Mouse (Mus musculus): ENCODE measurements around the gene Enpp6. TPM values are rescaled to one million over a fixed set of nuclear protein-coding genes. Genes with fewer than 3 reads are reported as not detected.

Gene Enpp6
- polyA plus RNA-seq, 1 experiment: 185 TPM

DNA sequence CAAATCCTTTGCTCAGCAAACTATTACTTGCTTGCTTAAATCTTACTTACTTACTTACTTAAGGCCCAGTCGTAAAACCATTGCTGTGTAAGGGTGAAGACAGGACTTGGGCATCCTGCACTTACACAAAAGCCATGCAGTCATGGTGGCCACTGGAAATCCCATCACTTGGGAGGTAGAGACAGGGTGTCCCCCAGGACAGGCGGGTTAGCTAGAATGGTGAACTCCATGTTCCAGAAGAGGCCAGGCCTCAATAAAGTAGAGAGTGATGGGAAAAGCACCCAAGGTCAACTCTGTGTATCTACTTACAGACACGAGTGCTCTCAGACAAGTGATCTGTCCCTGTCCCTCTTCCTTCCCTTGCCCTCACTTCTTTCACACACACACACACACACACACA, 146.7 kb downstream of the Enpp6 start:
- Histone ChIP-seq H3K4me3 (ENCODE audit: insufficient read depth, low read depth, low read length) (no peak overlapping the region), H3K4me1 (ENCODE audit: control insufficient read depth, insufficient read depth, low read length) (no peaks in the 10 kb centered on the region), H3K27me3 (replicated peaks; ENCODE audit: control insufficient read depth, insufficient read depth, low read length) (no peaks in the 10 kb centered on the region), H3K36me3 (ENCODE audit: control insufficient read depth, insufficient read depth, low read length) (no peaks in the 10 kb centered on the region), H3K27ac (ENCODE audit: insufficient read depth, low read depth, low read length) (no peak overlapping the region)
- no peak for DNase-seq
- TF ChIP-seq CTCF (conservative IDR thresholded peaks at IDR 0.05; ENCODE audit: insufficient read depth, insufficient read length, low read depth, low read length) (no peak), POLR2A (IDR thresholded peaks at IDR 0.05; ENCODE audit: low read depth, low read length) (no peak)
- WGBS: 87% methylated on average over 3 of the region's 3 CpGs

DNA sequence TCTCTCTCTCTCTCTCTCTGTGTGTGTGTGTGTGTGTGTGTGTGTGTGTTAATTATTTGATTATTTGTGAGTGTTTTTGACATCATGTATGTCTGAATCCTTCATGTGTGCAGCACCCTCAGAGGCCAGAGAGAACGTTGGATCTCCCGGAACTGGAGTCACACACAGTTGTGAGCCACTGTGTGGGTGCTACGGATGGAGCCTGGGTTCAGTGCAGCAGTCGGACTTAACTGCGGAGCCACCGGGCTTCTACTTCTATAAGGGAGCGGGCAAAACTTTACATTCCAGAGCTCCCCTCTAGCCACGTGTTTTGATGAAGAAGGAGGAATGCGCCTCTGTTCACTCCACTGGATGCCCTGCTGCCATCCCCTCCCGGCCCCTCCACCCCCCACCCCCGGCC, 148.0 kb downstream of the Enpp6 start:
- no peak for TF ChIP-seq POLR2A (IDR thresholded peaks at IDR 0.05; ENCODE audit: low read depth, low read length)
- no peak for TF ChIP-seq CTCF (conservative IDR thresholded peaks at IDR 0.05; ENCODE audit: insufficient read depth, insufficient read length, low read depth, low read length)
- Histone ChIP-seq H3K36me3 (ENCODE audit: control insufficient read depth, insufficient read depth, low read length) (no peaks in the 10 kb centered on the region), H3K27ac (ENCODE audit: insufficient read depth, low read depth, low read length) (no peak overlapping the region), H3K4me1 (ENCODE audit: control insufficient read depth, insufficient read depth, low read length) (no peaks in the 10 kb centered on the region), H3K27me3 (replicated peaks; ENCODE audit: control insufficient read depth, insufficient read depth, low read length) (no peaks in the 10 kb centered on the region), H3K4me3 (ENCODE audit: insufficient read depth, low read depth, low read length) (no peak overlapping the region)
- no peak for DNase-seq
- 31% methylated on average over 11 of the region's 11 CpGs for WGBS

DNA sequence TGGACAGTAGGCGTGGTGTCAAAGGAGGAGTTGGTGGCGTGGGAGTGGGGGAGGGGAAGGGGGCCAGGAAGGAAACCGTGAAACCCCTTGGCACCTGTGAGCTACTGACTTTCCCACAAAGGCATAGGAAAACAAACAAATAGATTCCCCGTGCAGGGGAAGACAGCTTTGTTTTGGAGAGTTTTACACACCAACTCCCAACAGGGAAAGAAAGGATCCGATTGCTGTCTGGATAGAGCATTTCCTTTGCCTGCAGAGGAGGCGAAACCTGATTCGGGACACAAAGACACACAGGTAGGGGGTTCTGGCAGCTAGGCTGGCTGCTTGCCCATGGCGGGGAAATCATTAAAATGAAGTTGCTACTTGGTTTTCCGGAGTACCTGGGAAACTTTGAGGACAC, 148.9 kb downstream of the Enpp6 start:
- H3K4me3 ChIP-seq (ENCODE audit: insufficient read depth, low read depth, low read length): peak overlapping the region; percentile 22; the same call in 1 of the 2 replicates
- no peaks in the 10 kb centered on the region for H3K36me3 ChIP-seq (ENCODE audit: control insufficient read depth, insufficient read depth, low read length)
- no peaks in the 10 kb centered on the region for H3K27me3 ChIP-seq (replicated peaks; ENCODE audit: control insufficient read depth, insufficient read depth, low read length)
- TF ChIP-seq CTCF (conservative IDR thresholded peaks at IDR 0.05; ENCODE audit: insufficient read depth, insufficient read length, low read depth, low read length): no peak
- no peak for TF ChIP-seq POLR2A (IDR thresholded peaks at IDR 0.05; ENCODE audit: low read depth, low read length)
- 3% methylated on average over 9 of the region's 9 CpGs for WGBS
- H3K27ac ChIP-seq (ENCODE audit: insufficient read depth, low read depth, low read length): no peak overlapping the region
- peak; percentile 40 for DNase-seq
- no peaks in the 10 kb centered on the region for H3K4me1 ChIP-seq (ENCODE audit: control insufficient read depth, insufficient read depth, low read length)

DNA sequence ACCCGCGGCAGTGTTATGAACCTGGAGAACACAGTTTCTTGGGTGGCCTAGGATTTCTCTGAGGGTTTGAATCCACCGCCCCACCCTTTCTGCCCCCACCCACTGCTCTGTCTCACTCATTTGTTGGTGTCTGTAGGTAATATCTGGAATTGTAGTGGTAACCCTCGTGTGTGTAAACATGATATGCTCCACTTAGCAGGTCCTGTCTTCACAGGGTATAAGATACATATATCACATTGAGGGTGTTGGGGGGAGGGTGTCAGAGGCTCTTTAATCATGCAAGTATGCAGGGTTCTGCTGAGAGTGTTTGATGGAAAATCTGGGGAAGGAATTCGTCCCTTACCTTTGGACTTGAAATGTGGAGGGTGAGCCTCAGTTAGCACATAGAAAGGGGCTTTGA, 149.4 kb downstream of the Enpp6 start:
- no peak for DNase-seq
- 22% methylated on average over 5 of the region's 5 CpGs for WGBS
- H3K27ac ChIP-seq (ENCODE audit: insufficient read depth, low read depth, low read length): no peak overlapping the region
- H3K27me3 ChIP-seq (replicated peaks; ENCODE audit: control insufficient read depth, insufficient read depth, low read length): no peaks in the 10 kb centered on the region
- TF ChIP-seq CTCF (conservative IDR thresholded peaks at IDR 0.05; ENCODE audit: insufficient read depth, insufficient read length, low read depth, low read length) (no peak), POLR2A (IDR thresholded peaks at IDR 0.05; ENCODE audit: low read depth, low read length) (no peak)
- H3K36me3 ChIP-seq (ENCODE audit: control insufficient read depth, insufficient read depth, low read length): no peaks in the 10 kb centered on the region
- H3K4me3 ChIP-seq (ENCODE audit: insufficient read depth, low read depth, low read length): no peak overlapping the region
- no peaks in the 10 kb centered on the region for H3K4me1 ChIP-seq (ENCODE audit: control insufficient read depth, insufficient read depth, low read length)

DNA sequence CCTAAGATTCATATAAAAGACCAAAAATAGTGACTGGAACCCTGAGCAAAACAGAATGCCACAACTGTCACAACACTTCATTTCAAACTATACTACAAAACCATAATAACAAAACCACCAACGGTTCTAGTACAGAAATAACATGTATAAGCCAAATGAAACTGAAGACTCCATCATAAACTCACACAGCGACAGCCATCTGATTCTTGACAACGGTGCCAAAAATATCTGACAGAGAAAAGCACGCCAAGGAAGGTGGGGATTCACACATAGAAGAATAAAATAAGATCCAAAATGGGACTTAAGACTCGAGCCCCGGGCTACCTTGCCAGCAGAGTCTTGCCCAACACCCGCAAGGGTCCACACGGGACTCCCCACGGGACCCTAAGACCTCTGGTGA, 158.6 kb downstream of the Enpp6 start:
- TF ChIP-seq CTCF (conservative IDR thresholded peaks at IDR 0.05; ENCODE audit: insufficient read depth, insufficient read length, low read depth, low read length) (no peak), POLR2A (IDR thresholded peaks at IDR 0.05; ENCODE audit: low read depth, low read length) (no peak)
- H3K36me3 ChIP-seq (ENCODE audit: control insufficient read depth, insufficient read depth, low read length): no peaks in the 10 kb centered on the region
- H3K4me3 ChIP-seq (ENCODE audit: insufficient read depth, low read depth, low read length): no peak overlapping the region
- H3K27me3 ChIP-seq (replicated peaks; ENCODE audit: control insufficient read depth, insufficient read depth, low read length): no peaks in the 10 kb centered on the region
- no peak overlapping the region for H3K27ac ChIP-seq (ENCODE audit: insufficient read depth, low read depth, low read length)
- no peaks in the 10 kb centered on the region for H3K4me1 ChIP-seq (ENCODE audit: control insufficient read depth, insufficient read depth, low read length)
- WGBS: 95% methylated on average over 9 of the region's 9 CpGs
- DNase-seq: no peak

Other genes with a start within 250 kb of the Enpp6 start
- gene Irf2, start 247.2 kb upstream of the Enpp6 start, polyA plus RNA-seq (2012; rRNA removed): 9.2 and 12.6 TPM in 2 replicates

All from kidney, adult 2 months (tissue).